Mouse (Mus musculus): Measurements from ENCODE around the gene Masp2.

Masp2 gene

DNA sequence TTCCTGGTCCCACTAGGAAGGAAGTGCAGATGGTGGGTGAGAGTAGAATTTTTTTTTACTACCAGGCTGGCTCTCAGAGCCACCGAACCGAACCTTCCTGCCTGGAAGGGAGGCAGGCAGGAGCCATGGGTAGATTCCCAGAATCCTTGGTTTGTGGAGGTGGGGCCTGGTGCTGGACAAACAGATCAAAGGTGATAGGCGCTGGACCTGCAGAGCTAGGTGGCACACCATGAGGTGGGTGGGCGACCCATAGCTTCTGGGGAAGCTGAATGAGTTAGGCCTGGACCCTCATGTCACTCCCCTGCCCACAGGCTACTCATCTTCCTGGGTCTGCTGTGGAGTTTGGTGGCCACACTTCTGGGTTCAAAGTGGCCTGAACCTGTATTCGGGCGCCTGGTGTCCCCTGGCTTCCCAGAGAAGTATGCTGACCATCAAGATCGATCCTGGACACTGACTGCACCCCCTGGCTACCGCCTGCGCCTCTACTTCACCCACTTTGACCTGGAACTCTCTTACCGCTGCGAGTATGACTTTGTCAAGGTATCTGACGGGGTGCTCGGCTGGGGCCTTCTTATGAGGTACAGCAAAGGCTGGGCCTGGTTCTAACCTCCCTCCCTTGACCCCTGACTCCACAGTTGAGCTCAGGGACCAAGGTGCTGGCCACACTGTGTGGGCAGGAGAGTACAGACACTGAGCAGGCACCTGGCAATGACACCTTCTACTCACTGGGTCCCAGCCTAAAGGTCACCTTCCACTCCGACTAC, at the start of gene Masp2:
Gene Masp2 (plus strand): TSS at position 198 of the 764 bp plus-strand sequence.
- no peak for TF ChIP-seq GATA4 (IDR thresholded peaks at IDR 0.05; ENCODE audit: insufficient replicate concordance, low read length)

DNA sequence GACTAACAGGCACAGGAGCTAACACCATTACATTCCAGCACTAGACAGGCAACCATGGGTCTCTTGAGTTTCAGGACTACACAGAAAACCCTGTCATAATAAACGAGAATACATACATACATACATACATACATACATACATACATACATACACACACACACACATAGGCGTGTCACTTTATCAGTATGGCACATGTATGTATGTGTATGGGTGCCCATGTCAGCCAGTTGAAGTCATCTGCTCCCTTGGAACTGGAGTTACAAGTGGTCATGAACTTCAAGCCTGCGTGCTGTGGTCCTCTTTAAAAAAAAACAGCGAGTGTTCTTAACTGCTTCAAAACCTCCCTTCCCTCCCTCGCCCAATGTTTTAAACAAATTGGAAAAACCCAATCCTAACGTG, 44.6 kb upstream of the Masp2 start:
- TF ChIP-seq GATA4 (IDR thresholded peaks at IDR 0.05; ENCODE audit: insufficient replicate concordance, low read length), result no peak

DNA sequence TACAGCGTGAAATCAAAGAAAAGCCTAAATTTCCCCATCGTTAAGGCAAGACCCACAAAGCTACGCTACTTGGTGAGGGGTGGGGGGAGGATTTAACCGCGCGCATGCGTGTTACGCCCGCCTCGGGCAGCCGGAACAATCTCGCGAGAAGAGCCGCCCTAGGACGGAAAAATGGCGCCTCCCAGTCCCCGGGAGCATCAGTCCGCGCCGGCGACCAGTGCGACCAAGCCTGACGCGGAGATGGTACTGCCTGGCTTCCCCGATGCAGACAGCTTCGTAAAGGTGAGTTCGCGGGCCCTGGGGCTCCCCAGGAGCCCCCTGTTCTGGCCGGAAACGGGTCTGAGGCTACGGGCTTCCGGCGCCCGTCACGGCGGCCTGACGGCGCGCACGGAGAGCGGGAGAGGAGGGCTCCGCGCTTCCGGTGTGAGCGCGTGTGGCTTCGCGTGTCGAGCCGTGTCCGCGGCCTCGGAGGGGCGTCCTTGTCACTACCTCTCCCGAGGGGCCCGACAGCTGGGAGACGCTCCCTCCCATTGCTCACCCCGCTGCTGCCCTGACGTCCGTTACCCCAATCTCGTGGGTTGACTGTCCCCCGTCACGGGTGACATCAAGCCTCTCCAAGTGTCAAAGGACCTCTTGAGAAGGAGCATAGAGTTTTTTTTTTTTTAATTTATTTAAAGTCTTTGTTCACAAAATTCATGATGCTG, 43.9 kb upstream of the Masp2 start, which contains the start of gene Exosc10:
Gene Exosc10 (plus strand): TSS at position 133 of the 704 bp plus-strand sequence.
- TF ChIP-seq GATA4 (IDR thresholded peaks at IDR 0.05; ENCODE audit: insufficient replicate concordance, low read length), result peak; percentile 25; the same call in 1 of the 2 replicates

DNA sequence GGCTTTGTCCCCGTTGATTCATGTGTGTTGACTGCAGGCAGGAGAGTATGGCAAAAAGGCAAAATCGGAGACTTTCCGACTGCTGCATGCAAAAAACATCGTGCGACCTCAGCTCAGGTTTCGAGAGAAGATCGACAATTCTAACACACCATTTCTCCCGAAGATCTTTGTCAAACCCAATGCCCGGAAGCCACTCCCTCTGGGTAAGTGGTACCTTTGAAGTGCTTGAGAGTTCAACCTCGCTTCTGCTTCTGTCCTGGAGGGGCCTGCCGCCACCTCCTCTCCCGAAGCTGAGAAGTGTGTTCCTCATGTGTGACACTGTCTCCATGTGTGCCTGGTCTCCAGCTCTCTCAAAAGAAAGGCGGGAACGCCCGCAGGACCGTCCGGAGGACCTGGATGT, 39.7 kb upstream of the Masp2 start:
- no peak for TF ChIP-seq GATA4 (IDR thresholded peaks at IDR 0.05; ENCODE audit: insufficient replicate concordance, low read length)

DNA sequence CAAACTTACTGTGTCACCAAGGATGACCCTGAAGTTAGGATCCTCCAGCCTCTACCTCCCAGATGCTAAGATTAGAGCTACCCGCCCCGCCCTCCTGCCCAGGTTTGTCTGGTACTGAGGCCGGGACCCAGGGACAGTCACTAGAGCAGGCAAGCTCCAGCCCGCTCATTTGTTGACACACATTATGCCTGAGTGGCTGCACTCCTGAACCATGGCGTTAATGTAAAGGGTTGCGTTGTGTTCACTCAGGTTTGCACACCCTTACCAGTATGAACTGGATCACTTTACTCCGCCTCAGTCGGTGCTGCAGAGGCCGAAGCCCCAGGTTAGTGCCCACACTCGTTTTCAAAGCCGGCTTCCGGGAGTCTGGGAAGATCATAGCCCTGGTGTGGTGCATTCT, 38.8 kb upstream of the Masp2 start:
- TF ChIP-seq GATA4 (IDR thresholded peaks at IDR 0.05; ENCODE audit: insufficient replicate concordance, low read length), result no peak

- TF ChIP-seq GATA4 (IDR thresholded peaks at IDR 0.05; ENCODE audit: insufficient replicate concordance, low read length), result no peak
These were observed 32.2 kb upstream of the Masp2 start for GRCm38 (mm10) chr4:148570138-148570537.

GRCm38 (mm10) chr4:148570693-148571295, 31.6 kb upstream of the Masp2 start:
- no peak for TF ChIP-seq GATA4 (IDR thresholded peaks at IDR 0.05; ENCODE audit: insufficient replicate concordance, low read length)

GRCm38 (mm10) chr4:148573222-148573621, 29.1 kb upstream of the Masp2 start:
- no peak for TF ChIP-seq GATA4 (IDR thresholded peaks at IDR 0.05; ENCODE audit: insufficient replicate concordance, low read length)

DNA sequence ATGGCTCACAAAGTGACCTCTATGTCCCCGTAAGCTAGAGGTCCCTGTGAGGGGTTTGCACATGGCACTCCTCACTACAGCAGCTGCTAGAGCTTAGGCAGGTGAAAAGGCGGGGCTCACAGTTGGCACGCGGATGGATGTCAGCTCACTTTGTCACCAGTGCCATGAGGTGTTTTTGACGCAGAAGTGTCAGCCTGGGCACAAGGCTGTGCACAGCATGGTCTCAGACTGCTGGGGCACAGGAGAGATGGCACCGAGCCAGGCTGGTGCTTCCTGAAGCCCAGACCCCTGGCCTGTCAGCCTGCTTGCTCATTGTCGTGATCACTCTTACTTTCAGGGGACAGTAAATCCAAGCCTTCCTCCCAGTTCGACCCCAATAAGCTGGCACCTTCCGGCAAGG, 21.6 kb upstream of the Masp2 start:
- TF ChIP-seq GATA4 (IDR thresholded peaks at IDR 0.05; ENCODE audit: insufficient replicate concordance, low read length), result no peak

GRCm38 (mm10) chr4:148581422-148581821, 20.9 kb upstream of the Masp2 start:
- no peak for TF ChIP-seq GATA4 (IDR thresholded peaks at IDR 0.05; ENCODE audit: insufficient replicate concordance, low read length)

- no peak for TF ChIP-seq GATA4 (IDR thresholded peaks at IDR 0.05; ENCODE audit: insufficient replicate concordance, low read length)
These were observed 19.1 kb upstream of the Masp2 start for GRCm38 (mm10) chr4:148583257-148583656.

DNA sequence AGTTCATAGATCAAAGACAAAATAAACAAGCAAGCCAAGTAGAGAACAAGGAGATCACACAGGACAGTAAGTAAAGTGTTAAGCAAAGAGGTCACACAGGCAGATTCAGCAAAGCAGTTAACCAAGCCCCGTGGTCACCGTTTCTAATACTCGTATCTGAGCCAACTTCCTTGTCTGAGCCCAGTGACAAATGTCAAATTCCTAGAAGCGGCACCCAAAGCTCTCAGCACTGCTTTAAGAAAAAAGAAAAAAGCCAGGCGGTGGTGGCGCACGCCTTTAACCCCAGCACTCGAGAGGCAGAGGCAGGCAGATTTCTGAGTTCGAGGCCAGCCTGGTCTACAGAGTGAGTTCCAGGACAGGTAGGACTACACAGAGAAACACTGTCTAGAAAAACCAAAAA, 15.7 kb upstream of the Masp2 start:
- TF ChIP-seq GATA4 (IDR thresholded peaks at IDR 0.05; ENCODE audit: insufficient replicate concordance, low read length), result no peak

- TF ChIP-seq GATA4 (IDR thresholded peaks at IDR 0.05; ENCODE audit: insufficient replicate concordance, low read length), result no peak
These were observed 13.6 kb upstream of the Masp2 start for GRCm38 (mm10) chr4:148588793-148589192.

GRCm38 (mm10) chr4:148589565-148589964, 12.8 kb upstream of the Masp2 start:
- no peak for TF ChIP-seq GATA4 (IDR thresholded peaks at IDR 0.05; ENCODE audit: insufficient replicate concordance, low read length)

DNA sequence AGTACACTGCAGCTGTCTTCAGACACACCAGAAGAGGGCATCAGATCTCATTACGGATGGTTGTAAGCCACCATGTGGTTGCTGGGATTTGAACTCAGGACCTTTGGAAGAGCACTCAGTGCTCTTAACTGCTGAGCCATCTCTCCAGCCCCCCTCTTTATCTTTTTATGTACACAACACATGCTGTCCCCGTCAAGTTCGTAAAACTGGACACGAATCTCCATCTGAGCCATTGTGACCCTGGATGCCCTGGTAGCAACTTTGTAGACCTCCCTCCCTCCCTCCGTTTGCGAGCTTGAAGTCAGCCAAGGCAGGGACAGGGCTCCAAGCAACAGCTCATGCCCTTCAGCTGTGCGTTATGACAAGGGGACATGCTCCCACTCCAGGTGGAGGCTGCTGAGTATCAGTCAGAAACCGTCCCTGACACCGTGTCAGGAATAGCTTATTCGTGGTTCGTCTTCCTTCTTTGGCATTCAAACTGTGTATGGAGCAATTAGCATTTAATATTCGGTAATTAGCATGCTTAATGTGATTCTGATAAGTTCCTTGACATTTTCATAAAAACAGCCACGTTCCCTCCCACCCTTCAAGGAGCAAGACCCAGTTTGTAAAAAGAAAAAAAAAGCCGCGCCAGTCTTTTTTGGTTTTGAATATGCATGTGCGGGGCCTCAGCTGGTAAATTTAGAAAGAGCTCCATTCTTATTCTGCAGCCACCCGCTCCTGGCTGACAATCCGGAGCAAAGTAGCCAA, 11.8 kb upstream of the Masp2 start:
- TF ChIP-seq GATA4 (IDR thresholded peaks at IDR 0.05; ENCODE audit: insufficient replicate concordance, low read length), result no peak
